Mouse (Mus musculus): ENCODE data around the gene Abcb5. TPM values are rescaled to one million over a fixed set of nuclear protein-coding genes. Genes with fewer than 3 reads are reported as not detected.

Abcb5 gene
- polyA plus RNA-seq, 1 experiment from 2014 or later: not detected

GRCm38 (mm10) chr12:118902249-118902648 is 64.0 kb downstream of the Abcb5 start:
- no peak overlapping the region for H3K27ac ChIP-seq (ENCODE audit: low read length)
- H3K9ac ChIP-seq (replicated peaks; ENCODE audit: low read length): no peak overlapping the region
- H3K27me3 ChIP-seq (ENCODE audit: insufficient read depth, low read length): no peaks in the 10 kb centered on the region
- H3K36me3 ChIP-seq (ENCODE audit: insufficient read depth, low read length): no peaks in the 10 kb centered on the region
- no peak overlapping the region for H3K4me2 ChIP-seq (replicated peaks; ENCODE audit: low read depth, low read length)
- 33% methylated on average over 5 of the region's 5 CpGs for WGBS
- H3K4me3 ChIP-seq (ENCODE audit: low read length): no peak overlapping the region
- no peaks in the 10 kb centered on the region for H3K4me1 ChIP-seq (ENCODE audit: insufficient read depth, low read length)
- ATAC-seq (ENCODE audit: low FRiP score, low TSS enrichment): no peak
- H3K9me3 ChIP-seq (ENCODE audit: low read length): no peaks in the 10 kb centered on the region

GRCm38 (mm10) chr12:118887964-118888363 is 78.3 kb downstream of the Abcb5 start:
- no peak overlapping the region for H3K4me3 ChIP-seq (ENCODE audit: low read length)
- H3K4me1 ChIP-seq (ENCODE audit: insufficient read depth, low read length): no peaks in the 10 kb centered on the region
- H3K9me3 ChIP-seq (ENCODE audit: low read length): no peaks in the 10 kb centered on the region
- 67% methylated on average over 2 of the region's 2 CpGs for WGBS
- ATAC-seq (ENCODE audit: low FRiP score, low TSS enrichment): no peak
- no peak overlapping the region for H3K9ac ChIP-seq (replicated peaks; ENCODE audit: low read length)
- H3K27ac ChIP-seq (ENCODE audit: low read length): no peak overlapping the region
- no peaks in the 10 kb centered on the region for H3K27me3 ChIP-seq (ENCODE audit: insufficient read depth, low read length)
- no peak overlapping the region for H3K4me2 ChIP-seq (replicated peaks; ENCODE audit: low read depth, low read length)
- no peaks in the 10 kb centered on the region for H3K36me3 ChIP-seq (ENCODE audit: insufficient read depth, low read length)

GRCm38 (mm10) chr12:118882790-118883189 is 83.4 kb downstream of the Abcb5 start:
- no peak for ATAC-seq (ENCODE audit: low FRiP score, low TSS enrichment)
- Histone ChIP-seq H3K4me2 (replicated peaks; ENCODE audit: low read depth, low read length) (no peak overlapping the region), H3K9me3 (ENCODE audit: low read length) (no peaks in the 10 kb centered on the region), H3K4me1 (ENCODE audit: insufficient read depth, low read length) (no peaks in the 10 kb centered on the region), H3K4me3 (ENCODE audit: low read length) (no peak overlapping the region), H3K27ac (ENCODE audit: low read length) (no peak overlapping the region), H3K36me3 (ENCODE audit: insufficient read depth, low read length) (no peaks in the 10 kb centered on the region), H3K9ac (replicated peaks; ENCODE audit: low read length) (no peak overlapping the region), H3K27me3 (ENCODE audit: insufficient read depth, low read length) (no peaks in the 10 kb centered on the region)

GRCm38 (mm10) chr12:118872673-118873072 is 93.5 kb downstream of the Abcb5 start:
- ATAC-seq (ENCODE audit: low FRiP score, low TSS enrichment): no peak
- no peak overlapping the region for H3K27ac ChIP-seq (ENCODE audit: low read length)
- H3K9ac ChIP-seq (replicated peaks; ENCODE audit: low read length): no peak overlapping the region
- no peak overlapping the region for H3K4me3 ChIP-seq (ENCODE audit: low read length)
- no peaks in the 10 kb centered on the region for H3K27me3 ChIP-seq (ENCODE audit: insufficient read depth, low read length)
- 72% methylated on average over 8 of the region's 8 CpGs for WGBS
- no peaks in the 10 kb centered on the region for H3K4me1 ChIP-seq (ENCODE audit: insufficient read depth, low read length)
- H3K4me2 ChIP-seq (replicated peaks; ENCODE audit: low read depth, low read length): no peak overlapping the region
- no peaks in the 10 kb centered on the region for H3K9me3 ChIP-seq (ENCODE audit: low read length)
- no peaks in the 10 kb centered on the region for H3K36me3 ChIP-seq (ENCODE audit: insufficient read depth, low read length)

DNA sequence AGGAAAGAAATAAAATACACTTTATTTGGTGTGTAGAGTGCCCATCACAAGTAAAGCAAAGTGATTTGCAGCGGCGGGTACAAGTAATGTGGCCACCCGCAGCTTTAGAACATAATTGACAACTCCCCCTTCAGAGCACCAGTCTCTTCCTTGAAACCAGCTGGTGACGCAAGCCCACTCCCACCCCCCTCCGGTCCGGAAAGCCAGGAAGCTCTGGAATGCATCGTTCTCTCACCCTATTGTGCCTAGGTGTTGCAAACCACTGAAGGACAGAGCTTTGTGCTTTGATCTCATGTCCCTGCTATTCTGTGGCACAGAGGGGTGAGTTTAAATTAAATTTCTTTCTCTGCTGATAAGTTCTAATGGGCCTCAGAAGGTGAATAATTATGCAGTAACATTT is 110.1 kb downstream of the Abcb5 start:
- Histone ChIP-seq H3K27ac (ENCODE audit: low read length) (no peak overlapping the region), H3K27me3 (ENCODE audit: insufficient read depth, low read length) (peaks cover 64% of the 10 kb centered on the region), H3K4me3 (ENCODE audit: low read length) (no peak overlapping the region), H3K4me1 (ENCODE audit: insufficient read depth, low read length) (0 out of 2 replicates have a peak, but pooled peaks cover 5% of the 10 kb centered on the region), H3K4me2 (replicated peaks; ENCODE audit: low read depth, low read length) (no peak overlapping the region), H3K36me3 (ENCODE audit: insufficient read depth, low read length) (no peaks in the 10 kb centered on the region), H3K9me3 (ENCODE audit: low read length) (no peaks in the 10 kb centered on the region), H3K9ac (replicated peaks; ENCODE audit: low read length) (no peak overlapping the region)
- WGBS: 2% methylated on average over 7 of the region's 7 CpGs
- ATAC-seq (ENCODE audit: low FRiP score, low TSS enrichment): no peak

GRCm38 (mm10) chr12:118854831-118855453 is 111.3 kb downstream of the Abcb5 start:
- Histone ChIP-seq H3K36me3 (ENCODE audit: insufficient read depth, low read length) (no peaks in the 10 kb centered on the region), H3K9me3 (ENCODE audit: low read length) (no peaks in the 10 kb centered on the region), H3K27me3 (ENCODE audit: insufficient read depth, low read length) (peaks cover 67% of the 10 kb centered on the region), H3K4me3 (ENCODE audit: low read length) (peak overlapping the region; percentile 47), H3K9ac (replicated peaks; ENCODE audit: low read length) (0 out of 2 replicates have a peak overlapping the region, but pooled peaks have one; percentile 53), H3K4me2 (replicated peaks; ENCODE audit: low read depth, low read length) (peak overlapping the region; percentile 71), H3K4me1 (ENCODE audit: insufficient read depth, low read length) (0 out of 2 replicates have a peak, but pooled peaks cover 5% of the 10 kb centered on the region), H3K27ac (ENCODE audit: low read length) (no peak overlapping the region)
- ATAC-seq (ENCODE audit: low FRiP score, low TSS enrichment): peak; percentile 99
- WGBS: under 1% methylated on average over 34 of the region's 34 CpGs

GRCm38 (mm10) chr12:118854401-118854800 is 111.8 kb downstream of the Abcb5 start:
- no peak overlapping the region for H3K27ac ChIP-seq (ENCODE audit: low read length)
- H3K9me3 ChIP-seq (ENCODE audit: low read length): no peaks in the 10 kb centered on the region
- no peaks in the 10 kb centered on the region for H3K36me3 ChIP-seq (ENCODE audit: insufficient read depth, low read length)
- peaks cover 7% of the 10 kb centered on the region; the same call in 1 of the 2 replicates for H3K4me1 ChIP-seq (ENCODE audit: insufficient read depth, low read length)
- peaks cover 70% of the 10 kb centered on the region for H3K27me3 ChIP-seq (ENCODE audit: insufficient read depth, low read length)
- no peak overlapping the region for H3K9ac ChIP-seq (replicated peaks; ENCODE audit: low read length)
- H3K4me3 ChIP-seq (ENCODE audit: low read length): peak overlapping the region; percentile 47
- peak overlapping the region; percentile 71 for H3K4me2 ChIP-seq (replicated peaks; ENCODE audit: low read depth, low read length)
- ATAC-seq (ENCODE audit: low FRiP score, low TSS enrichment): no peak
- WGBS: 4% methylated on average over 10 of the region's 10 CpGs

DNA sequence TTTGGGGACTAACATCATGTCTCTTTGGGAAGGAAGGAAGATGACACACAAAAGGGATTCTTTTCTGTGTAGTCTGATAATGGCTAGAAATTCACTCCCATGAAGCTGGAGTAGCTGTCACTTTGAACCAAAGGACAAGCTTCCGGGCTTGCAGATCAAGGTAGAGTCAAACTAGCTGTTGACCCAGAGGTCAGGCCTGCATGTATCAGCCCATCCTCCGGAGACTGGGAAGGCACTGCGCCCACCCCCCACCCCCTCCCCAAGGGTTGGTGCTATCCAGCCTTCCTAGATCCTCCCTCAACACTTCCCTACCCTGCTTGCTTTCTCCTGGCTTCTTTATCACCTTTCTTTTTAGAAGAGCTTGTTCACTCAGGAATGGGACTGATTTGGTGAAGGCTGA is 112.9 kb downstream of the Abcb5 start:
- ATAC-seq (ENCODE audit: low FRiP score, low TSS enrichment): no peak
- H3K9me3 ChIP-seq (ENCODE audit: low read length): no peaks in the 10 kb centered on the region
- WGBS: 2% methylated on average over 3 of the region's 3 CpGs
- H3K4me3 ChIP-seq (ENCODE audit: low read length): no peak overlapping the region
- H3K4me2 ChIP-seq (replicated peaks; ENCODE audit: low read depth, low read length): no peak overlapping the region
- H3K27ac ChIP-seq (ENCODE audit: low read length): no peak overlapping the region
- no peaks in the 10 kb centered on the region for H3K36me3 ChIP-seq (ENCODE audit: insufficient read depth, low read length)
- peaks cover 17% of the 10 kb centered on the region for H3K4me1 ChIP-seq (ENCODE audit: insufficient read depth, low read length)
- H3K27me3 ChIP-seq (ENCODE audit: insufficient read depth, low read length): peaks cover 80% of the 10 kb centered on the region
- no peak overlapping the region for H3K9ac ChIP-seq (replicated peaks; ENCODE audit: low read length)

DNA sequence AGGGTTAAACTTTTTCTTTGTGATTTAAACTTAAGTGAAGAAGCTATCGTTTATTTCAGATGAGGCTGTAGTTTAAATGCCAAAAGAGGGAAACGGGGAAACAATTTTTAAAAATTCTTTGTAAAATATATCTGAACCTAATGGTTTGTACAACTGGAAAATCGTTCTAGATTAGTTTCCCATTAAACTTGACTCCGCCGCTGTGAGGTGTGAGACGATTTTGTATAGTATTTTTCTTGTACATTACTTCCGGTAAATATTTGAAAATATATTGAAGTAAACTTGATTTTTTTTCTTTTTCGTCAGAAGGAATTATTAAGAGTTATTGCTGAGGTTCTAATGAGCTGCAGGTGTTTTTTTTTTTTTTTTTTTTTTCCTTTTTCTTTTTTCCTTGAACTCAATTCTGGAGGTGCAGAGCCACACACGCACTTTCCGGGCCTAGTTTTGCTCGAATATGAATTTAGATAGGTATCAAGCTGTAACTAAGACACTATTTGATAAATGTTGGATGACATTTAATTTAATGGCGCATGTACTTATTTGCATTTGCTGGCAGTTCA is 115.3 kb downstream of the Abcb5 start:
- no peak for ATAC-seq (ENCODE audit: low FRiP score, low TSS enrichment)
- Histone ChIP-seq H3K27me3 (ENCODE audit: insufficient read depth, low read length) (peaks cover 86% of the 10 kb centered on the region), H3K9ac (replicated peaks; ENCODE audit: low read length) (no peak overlapping the region), H3K9me3 (ENCODE audit: low read length) (no peaks in the 10 kb centered on the region), H3K27ac (ENCODE audit: low read length) (no peak overlapping the region), H3K36me3 (ENCODE audit: insufficient read depth, low read length) (no peaks in the 10 kb centered on the region), H3K4me2 (replicated peaks; ENCODE audit: low read depth, low read length) (no peak overlapping the region), H3K4me1 (ENCODE audit: insufficient read depth, low read length) (peaks cover 36% of the 10 kb centered on the region), H3K4me3 (ENCODE audit: low read length) (no peak overlapping the region)
- WGBS: 15% methylated on average over 12 of the region's 12 CpGs

DNA sequence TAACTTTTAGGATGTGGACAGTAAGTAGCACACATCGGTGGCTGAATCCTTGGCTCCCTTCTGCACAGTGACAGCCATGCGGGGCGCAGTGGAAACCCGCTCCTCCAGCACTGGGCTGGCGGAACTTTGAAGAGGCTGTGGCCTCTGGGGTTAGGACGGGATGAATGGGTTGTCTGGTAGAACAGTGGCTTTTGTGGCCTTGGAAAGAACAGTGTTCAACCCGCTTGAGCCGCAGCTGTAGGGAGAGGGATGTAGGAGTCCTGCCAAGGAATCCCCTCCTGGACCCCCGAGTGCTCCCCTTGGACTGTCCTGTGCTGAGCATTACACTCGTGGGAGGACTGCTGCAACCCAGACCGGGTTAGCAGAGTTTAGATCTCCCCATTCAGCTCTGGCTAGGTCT is 116.2 kb downstream of the Abcb5 start:
- ATAC-seq (ENCODE audit: low FRiP score, low TSS enrichment): no peak
- WGBS: 2% methylated on average over 11 of the region's 11 CpGs
- Histone ChIP-seq H3K4me3 (ENCODE audit: low read length) (no peak overlapping the region), H3K27me3 (ENCODE audit: insufficient read depth, low read length) (peaks cover 85% of the 10 kb centered on the region), H3K9ac (replicated peaks; ENCODE audit: low read length) (no peak overlapping the region), H3K9me3 (ENCODE audit: low read length) (no peaks in the 10 kb centered on the region), H3K36me3 (ENCODE audit: insufficient read depth, low read length) (no peaks in the 10 kb centered on the region), H3K27ac (ENCODE audit: low read length) (no peak overlapping the region), H3K4me1 (ENCODE audit: insufficient read depth, low read length) (peaks cover 36% of the 10 kb centered on the region), H3K4me2 (replicated peaks; ENCODE audit: low read depth, low read length) (no peak overlapping the region)
